Mouse (Mus musculus): ENCODE results near the gene Calm3.
A peak's percentile ranks its signal among the peaks of the same experiment; 100 is the strongest.

- TF ChIP-seq CTCF (IDR thresholded peaks at IDR 0.05; ENCODE audit: low read depth) (peak; percentile 91), EP300 (IDR thresholded peaks at IDR 0.05; ENCODE audit: low read depth) (no peak)
Measured at GRCm38 (mm10) chr7:16913806-16914452, 10.0 kb downstream of the Calm3 start.

All from heart, postnatal 0 days (tissue).